Mouse (Mus musculus) neural tube, embryonic 12.5 days (tissue): ENCODE measurements at regions not wholly inside any gene's neighbourhood (a gene's known extent, or its start where the extent isn't known, plus 50 kb on each side); places are given as distances from the start of the nearest gene placed in this dataset.

ENCODE experiments used
- ATAC-seq: fragments of 200-750 bp; cut with Nextera tagmentation; 2 replicates; pipeline ENCODE4 v1.8.0; 2017; ENCODE audit warnings: low read depth, mild to moderate bottlenecking, moderate TSS enrichment, moderate library complexity; ENCODE audit not compliant: low FRiP score
- H3K27ac ChIP-seq: fragments of 300-500 bp; sonication (generic); 2 replicates; pipeline ENCODE4 v1.5.1; 2016
- H3K27me3 ChIP-seq: fragments of 300-500 bp; sonication (generic); replicated peaks from 2 replicates; pipeline ENCODE4 v1.6.1; 2016; ENCODE audit warnings: mild to moderate bottlenecking
- H3K36me3 ChIP-seq: fragments of 300-500 bp; sonication (generic); 2 replicates; pipeline ENCODE4 v1.6.1; 2016; ENCODE audit warnings: mild to moderate bottlenecking
- H3K4me1 ChIP-seq: fragments of 300-500 bp; sonication (generic); 2 replicates; pipeline ENCODE4 v1.6.1; 2016
- H3K4me2 ChIP-seq: fragments of 300-500 bp; sonication (generic); replicated peaks from 2 replicates; pipeline ENCODE4 v1.6.1; 2016; ENCODE audit warnings: mild to moderate bottlenecking
- H3K4me3 ChIP-seq: fragments of 300-500 bp; sonication (generic); 2 replicates; pipeline ENCODE4 v1.5.1; 2016
- H3K9ac ChIP-seq: fragments of 300-500 bp; sonication (generic); 2 replicates; pipeline ENCODE4 v1.6.1; 2016; ENCODE audit warnings: mild to moderate bottlenecking
- H3K9me3 ChIP-seq: fragments of 300-500 bp; sonication (generic); 2 replicates; pipeline ENCODE4 v1.6.1; 2016; ENCODE audit warnings: mild to moderate bottlenecking
- WGBS: fragments of 180-500 bp; shearing (Covaris S2); methylation state at CpG from one replicate; pipeline ENCODE4 v1.1.7; 2016; 5-methylcytosine and 5-hydroxymethylcytosine counted together

DNA sequence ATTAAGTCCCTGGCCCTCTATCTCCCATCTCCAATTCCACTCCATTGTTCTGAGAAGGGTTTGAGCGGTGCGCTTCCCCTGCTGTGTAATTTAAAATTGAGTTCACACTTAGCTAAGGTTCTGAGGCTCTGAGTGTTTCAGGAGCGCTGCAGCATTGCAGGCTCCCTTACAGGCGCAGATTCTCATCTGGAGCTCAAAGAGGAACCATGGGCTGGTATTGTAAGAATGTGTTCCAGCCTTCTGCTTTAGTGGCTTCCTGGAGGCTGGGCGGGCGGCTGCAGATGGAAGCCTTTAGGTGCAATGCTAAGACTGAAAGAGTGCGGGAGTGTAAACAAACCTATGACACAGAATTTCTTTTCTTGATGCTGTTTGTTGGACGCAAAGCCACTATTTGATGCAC lies 177.8 kb downstream of the Insig2 start:
- Histone ChIP-seq H3K36me3 (no peaks in the 10 kb centered on the region), H3K9ac (no peak overlapping the region), H3K27ac (no peak overlapping the region), H3K9me3 (no peaks in the 10 kb centered on the region), H3K4me2 (no peak overlapping the region), H3K4me3 (no peak overlapping the region), H3K4me1 (no peaks in the 10 kb centered on the region), H3K27me3 (no peaks in the 10 kb centered on the region)
- ATAC-seq: no peak
- WGBS: 40% methylated on average over 8 of the region's 8 CpGs

DNA sequence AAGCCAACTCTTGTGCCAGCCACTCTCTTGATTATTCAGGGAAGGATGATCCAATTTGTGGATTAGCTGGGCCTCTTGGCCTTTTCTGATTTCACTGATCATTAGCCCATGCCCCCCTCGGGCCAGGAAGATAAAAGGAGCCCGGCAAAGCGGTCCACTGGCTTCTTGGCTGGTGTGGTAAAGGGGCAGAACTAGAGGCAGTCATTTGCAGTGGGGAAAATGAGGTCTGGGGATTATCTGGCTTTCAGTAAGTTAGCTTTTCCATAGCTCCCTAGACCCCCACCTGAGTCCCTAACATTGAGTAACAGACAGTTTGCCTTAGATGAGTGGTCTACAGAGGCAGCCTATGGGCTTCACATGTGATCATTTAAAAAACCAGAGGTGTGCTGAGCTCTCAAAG lies 163.7 kb downstream of the Insig2 start:
- H3K27me3 ChIP-seq: peaks cover 15% of the 10 kb centered on the region; the same call in 1 of the 2 replicates

DNA sequence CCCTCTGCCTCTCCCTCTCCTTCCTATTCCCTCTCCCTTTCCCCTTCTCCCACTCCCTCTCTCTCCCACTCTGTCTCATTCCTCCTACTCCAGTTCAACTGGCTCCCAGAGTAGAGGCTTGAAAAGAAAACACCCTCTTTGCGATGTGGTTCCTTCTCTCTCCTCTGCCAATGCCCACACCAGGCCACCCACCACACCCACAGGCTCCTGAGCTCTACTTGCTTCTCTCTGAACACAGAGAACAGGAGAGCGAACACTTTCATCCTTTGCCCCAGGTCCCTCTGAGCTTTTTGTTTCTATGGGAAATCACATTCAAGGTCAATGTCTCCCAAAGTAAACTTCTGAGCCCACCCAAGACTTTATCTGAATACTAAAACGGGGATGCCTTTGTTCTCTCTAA lies 155.8 kb downstream of the Insig2 start:
- no peak for ATAC-seq
- peaks cover 8% of the 10 kb centered on the region; the same call in 1 of the 2 replicates for H3K4me1 ChIP-seq
- no peaks in the 10 kb centered on the region for H3K9me3 ChIP-seq
- 5% methylated on average over 3 of the region's 3 CpGs for WGBS
- H3K27ac ChIP-seq: no peak overlapping the region
- H3K4me3 ChIP-seq: no peak overlapping the region
- H3K4me2 ChIP-seq: no peak overlapping the region
- no peak overlapping the region for H3K9ac ChIP-seq
- H3K36me3 ChIP-seq: no peaks in the 10 kb centered on the region
- H3K27me3 ChIP-seq: peaks cover 54% of the 10 kb centered on the region

More for the DNA sequence above, 163.7 kb downstream of the Insig2 start:
- no peaks in the 10 kb centered on the region for H3K36me3 ChIP-seq
- H3K4me1 ChIP-seq: no peaks in the 10 kb centered on the region
- no peak overlapping the region for H3K4me3 ChIP-seq
- H3K27ac ChIP-seq: no peak overlapping the region
- no peaks in the 10 kb centered on the region for H3K9me3 ChIP-seq
- H3K4me2 ChIP-seq: no peak overlapping the region
- H3K9ac ChIP-seq: no peak overlapping the region
- WGBS: 47% methylated on average over 3 of the region's 3 CpGs
- ATAC-seq: no peak

DNA sequence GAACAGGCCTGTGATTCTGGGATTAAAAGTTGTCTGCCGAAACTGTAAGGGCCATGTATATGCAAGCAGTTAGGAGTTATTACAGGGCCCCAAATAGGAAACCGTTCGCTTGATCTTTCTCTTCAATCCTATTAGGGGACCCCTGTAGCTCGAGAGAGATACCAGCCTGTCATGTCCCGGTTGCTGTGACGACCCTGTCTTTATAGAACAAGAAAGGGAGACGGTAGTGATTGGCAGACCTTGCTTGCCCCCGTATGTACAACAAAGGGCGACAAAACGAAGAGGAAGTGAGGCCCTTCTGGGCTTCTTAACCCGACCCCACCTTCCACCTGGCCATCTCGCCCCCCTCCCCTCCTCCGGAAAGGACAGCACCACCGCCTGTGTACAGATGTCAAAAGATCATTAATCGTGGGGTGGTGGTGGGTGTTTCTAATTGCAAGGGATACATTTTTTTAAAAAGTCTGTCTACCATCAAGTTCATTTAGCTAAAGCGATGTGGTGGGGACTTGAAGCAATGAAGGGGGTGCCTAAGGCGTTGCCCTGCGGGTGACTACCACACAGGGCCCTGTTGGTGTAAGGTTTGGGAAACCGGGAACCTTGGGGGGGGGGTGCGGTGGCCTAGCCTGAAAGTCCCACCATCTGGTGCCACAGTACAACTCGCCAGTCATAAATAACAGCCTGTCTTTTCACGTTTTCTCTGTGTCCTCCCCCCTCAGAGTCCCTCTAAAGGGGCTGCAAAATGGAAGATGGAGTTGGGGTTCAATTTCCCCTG lies 155.1 kb downstream of the Insig2 start:
- peak overlapping the region; percentile 15; the same call in 1 of the 2 replicates for H3K4me3 ChIP-seq
- peaks cover 50% of the 10 kb centered on the region for H3K27me3 ChIP-seq
- H3K36me3 ChIP-seq: no peaks in the 10 kb centered on the region
- whole genome bisulfite sequencing: 3% methylated on average over 22 of the region's 22 CpGs
- ATAC-seq: peak; percentile 83
- H3K9ac ChIP-seq: no peak overlapping the region
- no peak overlapping the region for H3K27ac ChIP-seq
- peaks cover 8% of the 10 kb centered on the region; the same call in 1 of the 2 replicates for H3K4me1 ChIP-seq
- H3K4me2 ChIP-seq: peak overlapping the region; percentile 53
- no peaks in the 10 kb centered on the region for H3K9me3 ChIP-seq

DNA sequence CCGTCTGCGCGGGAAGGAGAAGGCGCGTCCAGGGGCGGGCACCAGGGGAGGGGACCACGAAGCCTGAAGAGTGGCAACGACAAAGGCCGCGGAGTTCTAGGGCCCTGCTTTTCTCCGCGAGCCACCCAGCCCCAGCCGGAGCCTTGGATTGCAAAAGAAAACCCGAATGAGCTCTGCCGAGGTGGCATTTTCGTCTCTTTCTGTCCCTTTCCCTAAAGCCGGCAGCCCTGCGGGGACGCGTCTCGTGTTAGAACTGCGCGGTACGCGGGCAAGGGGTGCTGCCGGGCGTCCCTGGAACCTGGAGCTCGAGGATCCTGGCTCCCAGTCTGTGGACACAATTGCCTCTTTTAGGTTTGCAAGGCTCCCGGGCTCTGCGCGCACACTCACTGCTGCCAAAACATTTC lies 154.5 kb downstream of the Insig2 start:
- peak; percentile 31 for ATAC-seq
- Histone ChIP-seq H3K36me3 (no peaks in the 10 kb centered on the region), H3K27ac (no peak overlapping the region), H3K4me2 (peak overlapping the region; percentile 53), H3K9ac (no peak overlapping the region), H3K27me3 (peaks cover 50% of the 10 kb centered on the region), H3K4me1 (peaks cover 8% of the 10 kb centered on the region; the same call in 1 of the 2 replicates), H3K9me3 (no peaks in the 10 kb centered on the region), H3K4me3 (peak overlapping the region; percentile 15; the same call in 1 of the 2 replicates)
- WGBS: 0% methylated on average over 31 of the region's 31 CpGs

DNA sequence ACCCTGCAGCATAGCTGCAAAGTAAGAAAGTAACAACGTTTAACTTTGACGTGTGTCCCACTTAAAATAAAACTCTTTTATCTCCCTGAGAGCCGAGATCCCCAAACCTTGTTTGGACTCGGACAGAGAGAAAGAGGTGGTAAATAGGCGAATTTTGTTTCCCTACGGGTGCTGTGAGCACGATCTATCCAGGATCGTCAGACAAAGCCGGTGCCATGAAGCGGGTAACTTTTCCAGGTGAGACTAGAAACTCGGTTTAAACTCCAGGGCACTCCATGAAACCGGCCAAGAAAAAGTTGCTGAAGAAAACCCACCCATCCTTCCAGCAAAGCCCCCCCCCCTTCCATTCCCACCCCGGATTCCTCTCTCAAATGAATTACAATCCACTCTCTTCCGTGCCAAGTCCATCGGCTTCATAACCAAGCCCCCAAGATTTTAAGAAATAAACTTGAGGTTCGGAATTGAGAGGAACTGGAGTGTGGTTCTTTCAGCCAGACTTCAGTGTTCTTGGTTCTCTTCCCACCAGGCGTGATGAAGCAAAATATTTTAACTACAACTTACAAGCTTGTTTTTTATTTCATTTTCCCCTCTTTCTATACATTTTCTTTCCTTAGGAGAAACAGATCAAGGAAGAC lies 153.7 kb downstream of the Insig2 start:
- ATAC-seq: no peak
- H3K27ac ChIP-seq: no peak overlapping the region

DNA sequence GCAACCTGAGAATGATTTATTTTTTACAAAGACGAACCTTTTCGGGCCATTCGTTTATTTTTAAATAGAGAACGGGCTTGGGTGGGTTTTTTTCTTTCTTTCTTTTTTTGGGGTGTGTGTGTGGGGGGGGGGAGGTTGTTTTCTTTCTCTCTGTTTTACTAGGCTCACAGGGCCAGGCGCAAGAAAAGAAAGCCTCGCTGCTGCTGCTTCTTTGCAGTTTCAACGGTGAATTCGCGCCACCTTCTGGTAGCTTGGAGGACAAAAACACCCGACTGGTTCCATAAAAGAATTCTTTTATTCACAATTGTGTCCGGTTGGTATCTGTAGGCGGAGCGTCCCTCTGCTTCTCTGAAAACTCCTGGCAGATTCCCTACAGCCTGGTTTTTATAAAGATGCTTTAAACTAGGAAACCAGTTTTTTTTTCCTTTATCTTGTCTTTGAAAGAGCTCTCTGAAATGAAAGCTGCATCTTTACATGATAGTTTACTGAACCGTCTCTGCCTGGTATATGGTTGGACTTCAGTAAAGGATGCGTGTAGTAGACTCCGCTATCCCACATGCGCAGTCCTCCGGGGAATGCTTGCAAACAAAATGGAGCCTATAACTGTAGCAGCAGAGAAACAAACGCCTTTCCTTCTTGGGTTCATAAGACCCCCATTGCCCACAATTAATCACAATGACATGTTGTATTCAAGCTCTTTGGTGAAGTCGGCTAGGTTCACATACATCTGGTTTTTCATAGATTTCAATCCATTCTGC lies 151.9 kb downstream of the Insig2 start:
- Histone ChIP-seq H3K27ac (no peak overlapping the region), H3K27me3 (peaks cover 40% of the 10 kb centered on the region), H3K36me3 (no peaks in the 10 kb centered on the region), H3K9ac (no peak overlapping the region), H3K4me1 (peaks cover 8% of the 10 kb centered on the region; the same call in 1 of the 2 replicates), H3K4me3 (no peak overlapping the region), H3K9me3 (no peaks in the 10 kb centered on the region), H3K4me2 (peak overlapping the region; percentile 34; the same call in 1 of the 2 replicates)
- 12% methylated on average over 20 of the region's 20 CpGs for WGBS
- no peak for ATAC-seq

More for the DNA sequence above, 153.7 kb downstream of the Insig2 start:
- Histone ChIP-seq H3K27me3 (peaks cover 44% of the 10 kb centered on the region), H3K4me1 (peaks cover 8% of the 10 kb centered on the region; the same call in 1 of the 2 replicates), H3K4me3 (no peak overlapping the region), H3K36me3 (no peaks in the 10 kb centered on the region), H3K9me3 (no peaks in the 10 kb centered on the region), H3K9ac (no peak overlapping the region), H3K4me2 (0 out of 2 replicates have a peak overlapping the region, but pooled peaks have one; percentile 16)
- WGBS: under 1% methylated on average over 17 of the region's 17 CpGs

DNA sequence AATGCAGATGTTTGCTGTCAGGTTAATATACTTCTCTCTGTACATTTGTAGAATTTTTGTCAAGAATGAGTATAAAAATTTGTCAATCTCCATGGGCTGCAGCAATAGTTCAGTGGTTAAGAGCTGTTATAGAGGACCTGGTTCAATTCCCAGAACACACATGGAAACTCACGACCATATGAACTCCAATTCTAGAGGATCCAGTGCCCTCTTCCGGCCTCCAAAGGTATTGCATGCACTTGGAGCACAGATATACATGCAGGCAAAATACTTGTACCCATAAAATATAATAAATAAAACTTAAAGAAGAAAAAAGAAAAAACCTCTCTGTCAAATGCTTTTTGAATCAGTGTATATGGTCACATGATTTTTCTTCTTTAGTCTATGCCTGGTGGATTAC lies 143.5 kb downstream of the Insig2 start:
- 49% methylated on average over 2 of the region's 2 CpGs for WGBS
- no peak for ATAC-seq

DNA sequence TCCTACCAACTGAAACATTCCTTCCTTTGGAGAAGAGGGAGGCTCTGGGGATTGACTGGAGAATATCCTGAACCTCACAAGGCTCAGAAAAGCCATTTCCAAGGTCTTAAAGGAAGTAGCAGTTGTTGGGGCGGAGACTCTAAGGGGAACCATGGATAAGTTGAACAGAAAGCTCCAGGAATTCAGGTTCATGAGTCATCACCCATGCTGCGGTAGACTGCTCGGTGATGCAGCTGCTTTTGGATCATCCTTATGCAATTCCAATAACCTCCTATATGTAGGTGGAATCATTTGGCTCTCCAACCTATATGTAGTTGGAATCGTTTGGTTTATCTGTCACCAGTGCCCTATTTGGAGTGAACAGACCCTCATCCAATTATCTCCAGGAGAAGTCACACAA lies 137.6 kb downstream of the Insig2 start:
- 93% methylated on average over 4 of the region's 4 CpGs for WGBS
- ATAC-seq: no peak
- no peaks in the 10 kb centered on the region for H3K4me1 ChIP-seq
- H3K4me2 ChIP-seq: no peak overlapping the region
- no peak overlapping the region for H3K9ac ChIP-seq
- H3K27me3 ChIP-seq: no peaks in the 10 kb centered on the region
- H3K27ac ChIP-seq: no peak overlapping the region
- H3K36me3 ChIP-seq: no peaks in the 10 kb centered on the region
- H3K9me3 ChIP-seq: no peaks in the 10 kb centered on the region
- H3K4me3 ChIP-seq: no peak overlapping the region

More for the DNA sequence above, 143.5 kb downstream of the Insig2 start:
- Histone ChIP-seq H3K27ac (no peak overlapping the region), H3K9me3 (no peaks in the 10 kb centered on the region), H3K9ac (no peak overlapping the region), H3K4me3 (no peak overlapping the region), H3K4me1 (no peaks in the 10 kb centered on the region), H3K27me3 (no peaks in the 10 kb centered on the region), H3K4me2 (no peak overlapping the region), H3K36me3 (no peaks in the 10 kb centered on the region)

DNA sequence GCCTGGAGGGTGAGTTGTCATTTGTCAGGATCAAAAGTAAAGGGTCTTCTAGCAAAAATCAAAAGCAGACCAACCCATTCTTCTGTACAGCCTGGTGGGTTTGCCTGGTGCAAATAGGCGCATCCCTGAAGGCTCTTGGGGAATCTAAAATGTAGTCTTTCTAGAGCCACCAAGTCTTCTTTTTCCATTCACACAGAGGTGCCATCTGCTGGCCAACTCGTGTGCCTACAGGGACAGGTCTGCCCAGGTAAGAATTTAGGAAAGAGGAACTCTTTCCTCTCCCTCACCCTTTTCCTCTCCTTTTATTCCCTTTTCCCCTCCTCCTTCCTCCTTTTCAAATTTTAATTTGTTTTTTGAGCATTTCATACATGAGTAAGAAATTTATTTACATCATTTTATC lies 116.5 kb downstream of the Insig2 start:
- no peaks in the 10 kb centered on the region for H3K9me3 ChIP-seq
- H3K4me3 ChIP-seq: no peak overlapping the region
- H3K4me1 ChIP-seq: no peaks in the 10 kb centered on the region
- H3K27me3 ChIP-seq: no peaks in the 10 kb centered on the region
- no peak for ATAC-seq
- no peaks in the 10 kb centered on the region for H3K36me3 ChIP-seq
- no peak overlapping the region for H3K27ac ChIP-seq
- WGBS: 22% methylated on average over 2 of the region's 2 CpGs
- H3K9ac ChIP-seq: no peak overlapping the region
- H3K4me2 ChIP-seq: no peak overlapping the region

DNA sequence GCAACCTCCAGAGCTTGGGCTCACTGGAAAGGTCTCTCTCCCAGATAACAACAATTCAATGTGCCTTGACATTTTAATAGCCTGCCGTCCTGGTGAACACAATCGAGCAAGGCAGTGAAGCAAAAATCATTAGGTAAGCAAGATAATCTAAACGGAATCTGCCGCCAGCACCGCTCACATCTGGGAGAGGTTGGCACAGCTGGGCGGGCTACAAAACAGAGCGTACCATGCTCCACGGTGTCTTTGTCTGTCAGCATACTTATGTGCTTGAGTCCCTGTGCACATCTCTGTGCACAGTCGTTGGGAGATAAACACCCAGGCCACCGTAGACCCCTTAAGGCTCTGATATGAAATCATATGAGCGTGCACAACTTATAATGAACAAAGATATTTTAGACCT lies 108.1 kb downstream of the Insig2 start:
- no peaks in the 10 kb centered on the region for H3K9me3 ChIP-seq
- no peak overlapping the region for H3K27ac ChIP-seq
- peak; percentile 43; the same call in 1 of the 2 replicates for ATAC-seq
- H3K27me3 ChIP-seq: no peaks in the 10 kb centered on the region
- H3K36me3 ChIP-seq: no peaks in the 10 kb centered on the region
- H3K4me2 ChIP-seq: no peak overlapping the region
- no peak overlapping the region for H3K9ac ChIP-seq
- 65% methylated on average over 11 of the region's 11 CpGs for WGBS
- no peaks in the 10 kb centered on the region for H3K4me1 ChIP-seq
- no peak overlapping the region for H3K4me3 ChIP-seq
